Mouse (Mus musculus): Measurements from ENCODE around the gene Serpina7.

DNA sequence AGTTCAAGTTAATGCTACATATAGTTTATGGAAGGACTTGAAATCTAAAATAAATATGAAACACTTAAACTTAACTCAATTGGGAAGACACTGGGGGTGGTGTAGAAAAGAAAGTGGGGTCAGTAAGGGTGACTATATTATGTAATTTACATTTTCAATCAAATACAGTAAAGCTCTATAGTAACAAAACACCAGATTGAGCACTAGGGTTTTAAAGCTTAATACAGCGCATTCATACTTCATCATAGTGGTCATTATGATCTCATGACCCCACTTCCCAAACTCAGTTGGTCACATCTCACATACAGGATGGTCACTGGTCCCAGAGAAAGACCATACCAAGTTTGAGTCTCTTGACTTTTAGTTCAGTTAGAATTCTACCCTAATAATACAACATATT is 907 bp upstream of the Serpina7 start, which contains the start of gene 4930513O06Rik:
- TF ChIP-seq MYOG (IDR thresholded peaks at IDR 0.05; ENCODE audit: control insufficient read depth, extremely low read depth, insufficient read length) (no peak), CTCF (IDR thresholded peaks at IDR 0.05; ENCODE audit: control insufficient read depth, insufficient read depth, insufficient read length) (no peak)
